Mouse (Mus musculus) limb, embryonic 12.5 days (tissue): ENCODE results near the gene Prrt4. TPM values are rescaled to one million over a fixed set of nuclear protein-coding genes. Genes with fewer than 3 reads are reported as not detected.
"Not testable (repeated sequence)": the region's sequence is repeated elsewhere in the genome, so short reads cannot be mapped to it uniquely, and the experiment has no call there.

ENCODE experiments used
- ATAC-seq: fragments of 200-750 bp; cut with Nextera tagmentation; 2 replicates; pipeline ENCODE4 v1.8.0; 2017; ENCODE audit warnings: low read depth, moderate TSS enrichment; ENCODE audit not compliant: insufficient number of reproducible peaks, insufficient read depth, low FRiP score, low TSS enrichment
- H3K27ac ChIP-seq: fragments of 300-500 bp; sonication (generic); 2 replicates; pipeline ENCODE4 v1.5.1; 2016; ENCODE audit warnings: mild to moderate bottlenecking, moderate library complexity
- H3K27me3 ChIP-seq: fragments of 300-500 bp; sonication (generic); 2 replicates; pipeline ENCODE4 v1.6.1; 2016; ENCODE audit warnings: mild to moderate bottlenecking, moderate library complexity
- H3K36me3 ChIP-seq: fragments of 300-500 bp; sonication (generic); 2 replicates; pipeline ENCODE4 v1.6.1; 2016; ENCODE audit warnings: mild to moderate bottlenecking, moderate library complexity
- H3K4me1 ChIP-seq: fragments of 300-500 bp; sonication (generic); replicated peaks from 2 replicates; pipeline ENCODE4 v1.6.1; 2016
- H3K4me2 ChIP-seq: fragments of 300-500 bp; sonication (generic); 2 replicates; pipeline ENCODE4 v1.6.1; 2016; ENCODE audit warnings: mild to moderate bottlenecking, moderate library complexity
- H3K4me3 ChIP-seq: fragments of 300-500 bp; sonication (generic); replicated peaks from 2 replicates; pipeline ENCODE4 v1.5.1; 2016; ENCODE audit warnings: mild to moderate bottlenecking
- H3K9ac ChIP-seq: fragments of 300-500 bp; sonication (generic); replicated peaks from 2 replicates; pipeline ENCODE4 v1.6.1; 2016; ENCODE audit warnings: mild to moderate bottlenecking, moderate library complexity
- H3K9me3 ChIP-seq: fragments of 300-500 bp; sonication (generic); 2 replicates; pipeline ENCODE4 v1.6.1; 2016; ENCODE audit warnings: mild to moderate bottlenecking, moderate library complexity
- WGBS: fragments of 180-500 bp; shearing (Covaris S2); methylation state at CpG from one replicate; pipeline ENCODE4 v1.1.7; 2016; 5-methylcytosine and 5-hydroxymethylcytosine counted together
- polyA plus RNA-seq: library from polyadenylated mRNA; unstranded; fragments of >200 nt; fragmentation: Nextera tagmentation; extraction: Ambion mirVana; gene quantifications from 2 replicates; pipeline ENCODE4 v1.2.1, GENCODE M21; 2016

Prrt4 gene
- polyA plus RNA-seq, 1 experiment from 2014 or later: 1.1 TPM

DNA sequence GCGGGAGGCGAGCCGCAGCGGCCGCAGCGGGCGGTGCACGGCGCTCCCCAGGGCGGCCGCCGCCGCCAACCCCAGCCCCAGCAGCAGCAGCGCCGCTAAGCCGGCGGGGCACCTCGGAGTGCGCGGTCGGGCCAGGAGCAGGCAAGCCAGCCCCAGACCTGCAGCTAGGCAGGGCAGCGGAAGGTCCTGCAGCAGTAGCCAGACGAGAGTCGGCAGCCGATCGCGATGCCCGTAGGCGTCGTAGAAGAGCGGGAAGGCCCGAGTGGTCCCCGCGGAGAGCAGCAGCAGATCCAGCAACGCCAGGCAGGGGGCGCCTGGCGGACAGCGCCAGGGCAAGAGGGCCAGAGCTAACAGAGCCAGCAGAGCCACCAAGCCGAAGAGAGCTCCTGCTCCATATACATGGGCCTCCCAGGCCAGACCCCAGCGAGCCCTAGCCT, 8.4 kb downstream of the Prrt4 start:
- Histone ChIP-seq H3K4me3 (peak overlapping the region; percentile 61), H3K27me3 (peaks cover 83% of the 10 kb centered on the region), H3K9ac (peak overlapping the region; percentile 74), H3K27ac (no peak overlapping the region), H3K9me3 (no peaks in the 10 kb centered on the region), H3K4me2 (peak overlapping the region; percentile 100), H3K4me1 (peaks cover 18% of the 10 kb centered on the region), H3K36me3 (no peaks in the 10 kb centered on the region)
- peak; percentile 63 for ATAC-seq
- WGBS: under 1% methylated on average over 40 of the region's 40 CpGs

GRCm38 (mm10) chr6:29170063-29170921, 9.1 kb downstream of the Prrt4 start:
- Histone ChIP-seq H3K36me3 (no peaks in the 10 kb centered on the region), H3K27ac (no peak overlapping the region), H3K9me3 (no peaks in the 10 kb centered on the region), H3K4me3 (peak overlapping the region; percentile 61), H3K4me2 (peak overlapping the region; percentile 100), H3K4me1 (peaks cover 18% of the 10 kb centered on the region), H3K9ac (peak overlapping the region; percentile 74), H3K27me3 (peaks cover 77% of the 10 kb centered on the region)
- peak; percentile 33; the same call in 1 of the 2 replicates for ATAC-seq
- WGBS: 1% methylated on average over 63 of the region's 63 CpGs

GRCm38 (mm10) chr6:29169675-29170062, 9.7 kb downstream of the Prrt4 start:
- Histone ChIP-seq H3K27me3 (peaks cover 72% of the 10 kb centered on the region), H3K36me3 (no peaks in the 10 kb centered on the region), H3K9ac (peak overlapping the region; percentile 74; the same call in 1 of the 2 replicates), H3K27ac (no peak overlapping the region), H3K4me3 (peak overlapping the region; percentile 61), H3K4me2 (peak overlapping the region; percentile 100), H3K9me3 (no peaks in the 10 kb centered on the region), H3K4me1 (peaks cover 18% of the 10 kb centered on the region)
- 6% methylated on average over 12 of the region's 12 CpGs for WGBS
- ATAC-seq: no peak

- H3K9me3 ChIP-seq: no peaks in the 10 kb centered on the region
- H3K4me1 ChIP-seq: peaks cover 20% of the 10 kb centered on the region
- no peak for ATAC-seq
- H3K36me3 ChIP-seq: no peaks in the 10 kb centered on the region
- H3K4me2 ChIP-seq: no peak overlapping the region
- peaks cover 64% of the 10 kb centered on the region for H3K27me3 ChIP-seq
- no peak overlapping the region for H3K9ac ChIP-seq
- WGBS: 44% methylated on average over 2 of the region's 2 CpGs
- H3K4me3 ChIP-seq: no peak overlapping the region
- no peak overlapping the region for H3K27ac ChIP-seq
Measured at GRCm38 (mm10) chr6:29168871-29169270, 10.5 kb downstream of the Prrt4 start.

DNA sequence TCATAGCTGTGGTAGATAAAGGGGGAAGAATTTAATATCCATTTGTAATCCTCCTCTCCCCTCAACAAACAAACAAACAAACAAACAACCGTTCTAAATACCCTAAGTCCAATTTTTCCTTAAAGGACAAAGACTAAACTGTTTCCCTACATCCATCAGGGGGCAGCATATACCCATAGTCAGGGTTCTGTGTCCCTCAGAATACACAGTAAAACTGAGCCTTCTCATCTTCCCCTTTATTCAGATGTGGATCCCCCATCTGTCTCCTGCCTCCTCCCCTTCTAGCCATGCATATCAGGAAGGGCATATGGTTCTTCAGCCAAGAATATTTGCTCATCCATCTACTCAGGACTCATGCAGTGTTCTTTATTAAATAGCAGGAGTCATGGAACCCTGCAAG, 13.2 kb downstream of the Prrt4 start:
- H3K4me2 ChIP-seq: no peak overlapping the region
- no peaks in the 10 kb centered on the region for H3K36me3 ChIP-seq
- ATAC-seq: no peak
- peaks cover 40% of the 10 kb centered on the region for H3K27me3 ChIP-seq
- H3K4me3 ChIP-seq: no peak overlapping the region
- no peak overlapping the region for H3K9ac ChIP-seq
- 24% methylated on average over 1 of the region's 1 CpGs for WGBS
- H3K4me1 ChIP-seq: peaks cover 23% of the 10 kb centered on the region
- H3K9me3 ChIP-seq: no peaks in the 10 kb centered on the region
- H3K27ac ChIP-seq: no peak overlapping the region

DNA sequence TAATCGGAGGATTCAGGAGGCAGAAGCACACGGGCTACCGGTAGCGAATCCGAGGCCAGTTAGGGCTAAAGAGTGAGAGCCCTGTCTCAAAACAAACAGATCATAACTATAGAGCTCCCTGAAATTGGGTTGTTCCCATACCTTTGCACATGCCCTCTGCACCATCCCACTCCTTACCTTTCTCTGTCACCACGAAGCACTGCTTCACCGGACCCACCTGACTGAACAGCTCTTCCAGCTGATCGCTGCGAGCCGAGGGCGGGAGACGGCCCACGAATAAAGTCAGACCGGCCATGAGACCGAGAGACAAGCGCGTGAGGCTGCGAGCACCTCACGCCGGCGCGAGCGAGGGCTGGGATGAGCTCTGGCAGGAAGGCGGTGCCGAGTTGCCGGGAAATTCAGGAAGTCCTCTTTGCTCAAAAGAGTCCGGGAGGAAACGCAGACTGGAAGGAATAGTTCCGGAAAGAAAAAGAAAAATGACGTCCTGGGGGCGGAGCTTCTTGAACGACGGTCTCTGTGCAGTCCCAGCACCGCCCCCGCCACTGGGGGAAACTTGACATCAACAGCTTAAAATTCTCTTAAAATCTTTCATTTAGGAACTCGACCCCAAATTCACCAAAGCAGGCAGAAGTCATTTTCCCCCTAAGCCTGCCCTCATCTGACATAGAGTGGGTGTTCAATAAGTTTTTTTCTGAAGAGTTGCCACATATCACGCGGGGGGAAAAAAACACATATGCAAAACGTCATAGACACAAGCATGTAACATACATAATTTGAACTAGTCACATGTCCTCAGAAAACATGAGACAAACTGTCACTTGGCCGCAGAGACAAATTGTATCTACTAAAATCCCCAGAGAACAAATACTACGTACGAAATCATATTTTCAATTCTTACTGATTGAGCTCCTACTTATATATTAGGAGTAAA, 14.8 kb downstream of the Prrt4 start, which contains the start of gene Rbm28:
Gene Rbm28, minus strand, starts transcription at position 693 of the 931 bp plus-strand sequence.
- Histone ChIP-seq H3K9me3 (no peaks in the 10 kb centered on the region), H3K27me3 (peaks cover 24% of the 10 kb centered on the region), H3K4me1 (peaks cover 9% of the 10 kb centered on the region), H3K27ac (no peak within 1 kb of the TSS), H3K4me3 (peak within 1 kb of the TSS; percentile 81), H3K36me3 (peaks cover 9% of the 10 kb centered on the region; the same call in 1 of the 2 replicates), H3K4me2 (peak within 1 kb of the TSS; percentile 73), H3K9ac (peak within 1 kb of the TSS; percentile 73)
- ATAC-seq: peak; percentile 65
- 8% methylated on average over 42 of the region's 42 CpGs for WGBS

- not testable (repeated sequence) for H3K4me2 ChIP-seq, H3K9me3 ChIP-seq, H3K4me1 ChIP-seq, H3K27ac ChIP-seq, ATAC-seq, H3K9ac ChIP-seq, H3K27me3 ChIP-seq, H3K4me3 ChIP-seq
- H3K36me3 ChIP-seq: peaks cover 42% of the 10 kb centered on the region
- 96% methylated on average over 5 of the region's 5 CpGs for WGBS
Measured at GRCm38 (mm10) chr6:29161291-29161690, 18.1 kb downstream of the Prrt4 start.

- H3K4me2 ChIP-seq: no peak overlapping the region
- no peak overlapping the region for H3K9ac ChIP-seq
- H3K4me3 ChIP-seq: no peak overlapping the region
- peaks cover 47% of the 10 kb centered on the region for H3K36me3 ChIP-seq
- 92% methylated on average over 2 of the region's 2 CpGs for WGBS
- H3K9me3 ChIP-seq: no peaks in the 10 kb centered on the region
- H3K27ac ChIP-seq: no peak overlapping the region
- no peaks in the 10 kb centered on the region; the same call in 1 of the 2 replicates for H3K27me3 ChIP-seq
- H3K4me1 ChIP-seq: peaks cover 9% of the 10 kb centered on the region
- no peak for ATAC-seq
Measured at GRCm38 (mm10) chr6:29160786-29161185, 18.6 kb downstream of the Prrt4 start.

DNA sequence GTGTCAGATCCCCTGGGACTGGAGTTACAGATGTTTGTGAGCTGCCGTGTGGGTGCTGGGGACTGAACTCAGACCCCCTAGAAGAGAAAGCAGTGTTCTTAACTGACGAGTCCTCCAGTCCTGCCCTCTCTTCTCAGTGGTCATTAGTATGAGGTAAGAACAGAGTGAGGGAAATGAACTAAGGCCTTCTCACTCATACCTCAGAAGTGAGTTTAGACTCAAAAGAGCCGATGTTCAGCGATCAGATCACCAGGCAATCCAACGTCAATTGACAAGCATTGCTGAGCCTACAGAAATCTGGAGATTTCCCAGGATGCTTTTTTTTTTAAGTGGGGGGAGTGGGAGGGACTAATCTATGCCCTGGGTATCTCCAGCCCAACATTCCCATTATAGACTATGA, 23.1 kb downstream of the Prrt4 start:
- no peak overlapping the region for H3K4me2 ChIP-seq
- H3K36me3 ChIP-seq: peaks cover 86% of the 10 kb centered on the region
- 88% methylated on average over 5 of the region's 5 CpGs for WGBS
- no peaks in the 10 kb centered on the region for H3K4me1 ChIP-seq
- no peak overlapping the region for H3K4me3 ChIP-seq
- no peak overlapping the region for H3K27ac ChIP-seq
- ATAC-seq: no peak
- H3K9ac ChIP-seq: no peak overlapping the region
- no peaks in the 10 kb centered on the region for H3K27me3 ChIP-seq
- H3K9me3 ChIP-seq: no peaks in the 10 kb centered on the region

GRCm38 (mm10) chr6:29150001-29150400, 29.4 kb downstream of the Prrt4 start:
- Histone ChIP-seq H3K4me1 (peaks cover 4% of the 10 kb centered on the region; the same call in 1 of the 2 replicates), H3K36me3 (peaks cover 62% of the 10 kb centered on the region), H3K9me3 (no peaks in the 10 kb centered on the region), H3K27me3 (no peaks in the 10 kb centered on the region), H3K27ac (no peak overlapping the region), H3K4me2 (no peak overlapping the region), H3K4me3 (no peak overlapping the region), H3K9ac (no peak overlapping the region)
- WGBS: 79% methylated on average over 1 of the region's 1 CpGs
- ATAC-seq: no peak
